Mouse (Mus musculus) neural tube, embryonic 11.5 days (tissue): ENCODE measurements at regions not wholly inside any gene's neighbourhood (a gene's known extent, or its start where the extent isn't known, plus 50 kb on each side); places are given as distances from the start of the nearest gene placed in this dataset.
A peak's percentile ranks its signal among the peaks of the same experiment; 100 is the strongest.

Source experiments
- ATAC-seq: fragments of 200-750 bp; cut with Nextera tagmentation; 2 replicates; pipeline ENCODE4 v1.8.0; 2017; ENCODE audit warnings: moderate number of reproducible peaks, mild to moderate bottlenecking, moderate TSS enrichment, moderate library complexity; ENCODE audit not compliant: insufficient read depth, low FRiP score, low TSS enrichment
- DNase-seq: peaks from one replicate; pipeline ENCODE4 v3.0.0-alpha.2; 2015; ENCODE audit warnings: low spot score
- H3K27ac ChIP-seq: fragments of 300-500 bp; sonication (generic); 2 replicates; pipeline ENCODE4 v1.5.1; 2014; ENCODE audit warnings: low read depth, mild to moderate bottlenecking, low read length
- H3K27me3 ChIP-seq: fragments of 300-500 bp; sonication (generic); 2 replicates; pipeline ENCODE4 v1.6.1; 2014; ENCODE audit warnings: mild to moderate bottlenecking, low read length, mixed read lengths; ENCODE audit not compliant: control insufficient read depth, insufficient read depth
- H3K36me3 ChIP-seq: fragments of 300-500 bp; sonication (generic); 2 replicates; pipeline ENCODE4 v1.6.1; 2014; ENCODE audit warnings: mild to moderate bottlenecking, low read length, moderate library complexity, mixed read lengths; ENCODE audit not compliant: control insufficient read depth, insufficient read depth
- H3K4me1 ChIP-seq: fragments of 300-500 bp; sonication (generic); 2 replicates; pipeline ENCODE4 v1.6.1; 2014; ENCODE audit warnings: low read length, mixed read lengths; ENCODE audit not compliant: control insufficient read depth, insufficient read depth
- H3K4me2 ChIP-seq: fragments of 300-500 bp; sonication (generic); 2 replicates; pipeline ENCODE4 v1.6.1; 2014; ENCODE audit warnings: low read depth, mild to moderate bottlenecking, moderate library complexity
- H3K4me3 ChIP-seq: fragments of 300-500 bp; sonication (generic); 2 replicates; pipeline ENCODE4 v1.5.1; 2014; ENCODE audit warnings: low read depth, low read length
- H3K9ac ChIP-seq: fragments of 300-500 bp; sonication (generic); 2 replicates; pipeline ENCODE4 v1.6.1; 2014; ENCODE audit warnings: mild to moderate bottlenecking, low read length
- H3K9me3 ChIP-seq: fragments of 300-500 bp; sonication (generic); 2 replicates; pipeline ENCODE4 v1.6.1; 2016; ENCODE audit warnings: low read length; ENCODE audit not compliant: control insufficient read depth
- WGBS: fragments of 180-500 bp; shearing (Covaris S2); extraction: QIAGEN DNeasy Blood & Tissue Kit; methylation state at CpG from one replicate; pipeline ENCODE4 v1.1.7; 2014; 5-methylcytosine and 5-hydroxymethylcytosine counted together

DNA sequence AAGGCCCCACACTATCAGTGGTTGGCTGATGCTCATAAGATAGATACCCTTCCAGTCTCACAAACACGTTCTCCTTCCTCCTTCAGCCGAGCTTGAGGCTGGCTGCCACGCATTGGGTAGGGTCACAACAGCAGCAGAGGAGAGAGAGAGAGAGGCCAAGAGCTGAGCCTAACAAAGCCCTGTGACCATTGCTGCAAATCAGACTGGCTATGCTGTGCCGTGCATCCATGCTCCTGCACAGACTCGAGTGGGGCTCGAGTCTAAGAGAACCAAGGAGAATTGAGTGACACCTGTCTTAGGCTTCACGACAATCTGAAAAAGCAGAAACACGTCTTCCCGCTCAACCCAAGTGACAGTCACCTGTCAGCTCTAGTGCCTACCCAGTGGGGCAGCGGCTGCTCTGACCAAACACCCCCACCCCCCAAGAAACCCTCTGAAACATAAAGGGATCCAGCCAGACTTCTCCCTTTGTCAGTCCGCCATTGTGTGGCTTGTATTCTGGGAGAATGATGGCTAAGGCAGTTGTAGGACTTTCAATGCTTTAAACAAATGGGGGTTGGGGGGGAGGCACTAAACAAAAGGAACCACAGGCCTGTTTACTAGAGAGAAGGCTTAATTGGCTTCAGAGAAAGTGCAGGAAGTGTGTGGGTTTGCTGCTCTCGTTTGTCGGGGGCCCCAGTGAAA, 353.7 kb upstream of the Jarid2 start:
- no peak overlapping the region for H3K4me3 ChIP-seq
- DNase-seq, result peak; percentile 49
- WGBS, result 31% methylated on average over 13 of the region's 13 CpGs

DNA sequence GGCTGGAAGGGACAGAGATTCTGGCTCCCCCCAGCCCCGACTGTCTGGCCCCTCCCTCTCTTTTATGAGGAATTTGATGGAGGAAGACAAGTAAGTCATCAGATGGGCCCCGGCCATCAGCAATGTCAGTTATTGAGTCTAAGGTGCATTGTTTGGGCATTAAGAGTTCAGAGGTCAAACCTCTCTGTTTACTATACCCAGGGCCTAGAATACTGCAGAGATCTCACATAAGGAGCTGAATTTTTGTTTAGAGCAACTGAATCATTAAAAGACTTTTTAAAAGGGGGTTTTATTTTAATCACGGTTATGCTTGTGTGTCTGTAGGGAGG, 353.1 kb upstream of the Jarid2 start:
- H3K9ac ChIP-seq, result no peak overlapping the region
- no peak overlapping the region for H3K27ac ChIP-seq
- H3K36me3 ChIP-seq, result no peaks in the 10 kb centered on the region
- ATAC-seq, result no peak
- H3K4me1 ChIP-seq, result peaks cover 6% of the 10 kb centered on the region
- no peak for DNase-seq
- H3K27me3 ChIP-seq, result no peaks in the 10 kb centered on the region
- no peak overlapping the region for H3K4me2 ChIP-seq
- WGBS, result 18% methylated on average over 3 of the region's 3 CpGs
- no peaks in the 10 kb centered on the region for H3K9me3 ChIP-seq
- no peak overlapping the region for H3K4me3 ChIP-seq

More for the DNA sequence above, 353.7 kb upstream of the Jarid2 start:
- Histone ChIP-seq H3K9ac (no peak overlapping the region), H3K36me3 (no peaks in the 10 kb centered on the region), H3K9me3 (no peaks in the 10 kb centered on the region), H3K27ac (no peak overlapping the region), H3K27me3 (no peaks in the 10 kb centered on the region), H3K4me1 (peaks cover 6% of the 10 kb centered on the region), H3K4me2 (no peak overlapping the region)
- ATAC-seq, result peak; percentile 55; the same call in 1 of the 2 replicates

DNA sequence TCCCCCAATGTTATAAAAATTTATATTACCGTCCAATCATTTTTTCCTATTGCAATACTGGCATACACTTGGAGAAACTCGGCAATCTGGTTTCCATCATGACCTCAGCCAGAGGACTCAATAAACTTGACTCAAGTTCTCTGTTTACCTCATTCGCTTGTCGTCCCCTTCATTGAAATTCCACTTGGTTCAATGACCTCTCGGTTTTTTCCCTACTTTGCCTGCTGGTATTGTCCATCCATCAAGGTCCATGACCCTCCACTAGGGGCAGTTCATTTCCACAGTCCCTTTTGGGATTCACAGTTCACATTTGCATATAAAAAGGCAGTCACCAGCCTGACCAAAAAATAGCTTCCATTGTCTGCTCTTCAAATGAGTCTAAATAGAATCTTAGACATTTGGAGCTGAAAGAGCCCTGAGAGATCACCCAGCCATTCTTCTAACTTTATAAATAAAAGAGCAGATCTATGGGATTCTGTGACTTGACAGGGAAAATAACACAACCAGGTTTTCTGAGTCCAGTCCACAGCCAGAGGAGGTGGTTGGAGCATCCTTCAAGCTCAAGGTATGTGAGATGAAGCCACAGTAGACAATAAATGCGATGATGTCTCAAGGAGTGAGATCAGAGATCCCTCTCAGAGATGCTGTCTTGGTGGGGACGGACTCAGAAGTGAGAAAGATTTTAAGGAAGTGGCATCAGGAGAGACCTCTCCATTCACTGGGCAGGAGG, 347.4 kb upstream of the Jarid2 start:
- H3K4me2 ChIP-seq, result no peak overlapping the region
- H3K9ac ChIP-seq, result no peak overlapping the region
- 37% methylated on average over 7 of the region's 7 CpGs for WGBS
- no peaks in the 10 kb centered on the region; the same call in 1 of the 2 replicates for H3K27me3 ChIP-seq
- H3K27ac ChIP-seq, result no peak overlapping the region
- H3K9me3 ChIP-seq, result no peaks in the 10 kb centered on the region
- no peak overlapping the region for H3K4me3 ChIP-seq
- peaks cover 10% of the 10 kb centered on the region; the same call in 1 of the 2 replicates for H3K4me1 ChIP-seq
- H3K36me3 ChIP-seq, result no peaks in the 10 kb centered on the region
- DNase-seq, result peak; percentile 51
- ATAC-seq, result no peak

DNA sequence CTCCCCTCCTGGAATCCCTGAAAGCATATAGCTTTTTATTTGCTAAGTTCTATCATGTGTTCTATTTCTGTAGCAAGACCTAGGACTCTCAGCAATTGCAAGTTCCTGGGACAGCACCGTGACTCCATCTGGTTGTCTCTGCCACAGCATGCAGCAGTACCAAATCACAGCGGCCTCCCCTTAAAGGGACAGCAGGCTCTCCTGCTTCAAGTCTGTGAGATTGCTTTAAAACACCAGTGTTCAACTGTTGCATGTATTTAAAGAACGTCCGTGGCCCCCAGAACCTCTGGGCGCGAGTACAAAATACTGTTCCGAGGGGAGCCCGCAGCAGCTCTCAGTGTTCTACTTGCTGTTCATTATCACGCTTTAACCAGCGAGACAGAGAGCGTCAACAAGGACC, 346.0 kb upstream of the Jarid2 start:
- 73% methylated on average over 11 of the region's 11 CpGs for WGBS

DNA sequence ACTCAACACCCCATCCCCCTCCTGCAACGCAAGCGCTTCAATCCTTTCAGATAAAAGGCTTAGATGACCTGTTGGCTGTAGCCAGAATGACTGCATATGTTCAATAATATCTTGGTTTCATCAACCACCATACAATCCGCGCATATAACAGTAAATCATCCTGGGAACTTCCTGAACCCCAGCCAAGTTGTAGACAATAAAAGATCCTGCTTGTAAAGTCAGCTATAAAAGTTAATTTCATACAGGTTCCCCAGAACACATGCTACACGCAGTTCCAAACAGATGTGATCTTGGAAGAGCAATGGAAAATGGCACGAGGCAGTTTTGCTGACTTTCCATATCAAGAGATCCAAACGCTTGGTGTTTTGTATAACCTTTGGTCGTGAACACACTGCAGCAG, 342.5 kb upstream of the Jarid2 start:
- Histone ChIP-seq H3K4me1 (peaks cover 6% of the 10 kb centered on the region; the same call in 1 of the 2 replicates), H3K9me3 (0 out of 2 replicates have a peak, but pooled peaks cover 2% of the 10 kb centered on the region), H3K4me3 (no peak overlapping the region), H3K9ac (no peak overlapping the region), H3K27ac (no peak overlapping the region), H3K4me2 (no peak overlapping the region), H3K36me3 (no peaks in the 10 kb centered on the region), H3K27me3 (no peaks in the 10 kb centered on the region; the same call in 1 of the 2 replicates)
- DNase-seq (no peak), ATAC-seq (no peak)
- WGBS, result 85% methylated on average over 8 of the region's 8 CpGs

More for the DNA sequence above, 346.0 kb upstream of the Jarid2 start:
- Histone ChIP-seq H3K4me1 (peaks cover 10% of the 10 kb centered on the region; the same call in 1 of the 2 replicates), H3K4me3 (no peak overlapping the region), H3K36me3 (no peaks in the 10 kb centered on the region), H3K9ac (no peak overlapping the region), H3K27me3 (no peaks in the 10 kb centered on the region; the same call in 1 of the 2 replicates), H3K4me2 (no peak overlapping the region), H3K27ac (no peak overlapping the region), H3K9me3 (0 out of 2 replicates have a peak, but pooled peaks cover 2% of the 10 kb centered on the region)
- ATAC-seq (no peak), DNase-seq (no peak)

GRCm38 (mm10) chr13:44389696-44390095, 339.6 kb upstream of the Jarid2 start:
- no peak overlapping the region for H3K27ac ChIP-seq
- WGBS, result 88% methylated on average over 5 of the region's 5 CpGs
- no peak for ATAC-seq

DNA sequence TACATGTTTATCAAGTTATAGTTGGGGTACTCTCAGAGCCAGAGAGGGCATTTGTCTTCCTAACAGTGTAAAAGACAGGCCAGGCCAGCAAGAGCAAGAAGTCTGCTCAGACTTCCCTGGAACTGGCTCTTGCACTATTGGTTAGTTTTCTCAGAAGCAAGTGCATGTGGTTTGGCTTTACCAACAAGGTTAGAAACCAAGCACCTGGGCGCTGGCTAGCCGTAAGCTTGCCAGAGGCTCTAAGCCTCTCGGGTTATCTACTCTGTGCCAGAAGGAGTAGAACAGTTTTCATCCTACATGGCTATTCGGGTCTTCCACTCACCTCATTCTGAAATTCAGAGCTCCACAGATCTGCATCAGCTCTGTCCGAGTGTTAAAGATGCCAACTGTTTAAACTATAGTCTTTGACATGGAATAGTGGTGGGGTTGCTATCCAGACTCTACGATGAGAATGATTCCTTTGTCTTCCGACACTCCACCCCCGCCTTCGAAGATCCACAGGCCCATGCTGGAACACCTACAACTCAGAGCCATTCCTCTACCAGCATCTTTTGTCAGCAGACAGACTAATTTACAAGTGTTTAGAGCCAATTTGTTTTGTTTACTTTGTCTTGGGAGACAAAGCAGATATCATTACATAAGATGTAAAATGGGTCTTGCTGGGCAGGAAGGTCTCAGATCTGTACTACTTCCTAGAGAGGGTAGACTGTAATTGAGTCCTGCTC, 338.4 kb upstream of the Jarid2 start:
- 0 out of 2 replicates have a peak, but pooled peaks cover 2% of the 10 kb centered on the region for H3K9me3 ChIP-seq
- WGBS, result 81% methylated on average over 9 of the region's 9 CpGs
- ATAC-seq (no peak), DNase-seq (no peak)
- H3K27ac ChIP-seq, result no peak overlapping the region
- no peaks in the 10 kb centered on the region for H3K36me3 ChIP-seq
- no peaks in the 10 kb centered on the region for H3K27me3 ChIP-seq
- no peak overlapping the region for H3K9ac ChIP-seq
- H3K4me1 ChIP-seq, result no peaks in the 10 kb centered on the region
- no peak overlapping the region for H3K4me2 ChIP-seq
- no peak overlapping the region for H3K4me3 ChIP-seq

More at GRCm38 (mm10) chr13:44389696-44390095, 339.6 kb upstream of the Jarid2 start:
- no peak overlapping the region for H3K9ac ChIP-seq
- no peaks in the 10 kb centered on the region for H3K36me3 ChIP-seq
- no peak for DNase-seq
- H3K27me3 ChIP-seq, result no peaks in the 10 kb centered on the region
- no peaks in the 10 kb centered on the region for H3K4me1 ChIP-seq
- H3K4me3 ChIP-seq, result no peak overlapping the region
- H3K4me2 ChIP-seq, result no peak overlapping the region
- 0 out of 2 replicates have a peak, but pooled peaks cover 2% of the 10 kb centered on the region for H3K9me3 ChIP-seq

GRCm38 (mm10) chr13:44394016-44394415, 335.3 kb upstream of the Jarid2 start:
- H3K27ac ChIP-seq, result no peak overlapping the region
- H3K4me1 ChIP-seq, result no peaks in the 10 kb centered on the region
- no peaks in the 10 kb centered on the region for H3K27me3 ChIP-seq
- H3K4me2 ChIP-seq, result no peak overlapping the region
- no peaks in the 10 kb centered on the region for H3K36me3 ChIP-seq
- 86% methylated on average over 5 of the region's 5 CpGs for WGBS
- DNase-seq (no peak), ATAC-seq (no peak)
- H3K9me3 ChIP-seq, result no peaks in the 10 kb centered on the region
- no peak overlapping the region for H3K9ac ChIP-seq
- H3K4me3 ChIP-seq, result no peak overlapping the region
